Mouse (Mus musculus): ENCODE data around the gene Ulk4. TPM values are rescaled to one million over a fixed set of nuclear protein-coding genes. Genes with fewer than 3 reads are reported as not detected.
"Not testable (repeated sequence)": the region's sequence is repeated elsewhere in the genome, so short reads cannot be mapped to it uniquely, and the experiment has no call there.

Ulk4 gene
- polyA plus RNA-seq, 1 experiment from 2014 or later = 101 TPM

DNA sequence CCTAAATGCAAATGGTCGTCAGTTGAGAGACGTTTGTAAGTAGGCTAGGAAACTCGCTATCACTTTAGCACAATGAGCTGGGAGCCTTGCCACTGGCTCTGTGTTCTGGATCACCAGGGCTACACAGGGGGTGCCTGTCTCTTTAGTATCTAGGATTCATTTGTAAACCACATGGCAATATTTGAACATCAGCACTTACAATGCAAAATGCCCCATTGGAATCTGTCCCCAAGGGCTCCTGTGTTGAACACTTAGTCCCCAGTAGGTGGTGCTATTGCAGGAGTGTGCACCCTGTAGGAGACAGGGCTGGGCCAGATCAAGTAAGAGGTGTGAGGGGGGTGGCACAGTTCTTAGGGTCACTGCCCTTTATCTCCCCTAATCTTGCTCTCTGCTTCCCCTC, 217.7 kb downstream of the Ulk4 start:
- H3K36me3 ChIP-seq (ENCODE audit: control insufficient read depth, insufficient read depth, low read length) = no peaks in the 10 kb centered on the region
- H3K27me3 ChIP-seq (ENCODE audit: control insufficient read depth, insufficient read depth, low read length) = no peaks in the 10 kb centered on the region
- no peak overlapping the region for H3K9ac ChIP-seq (ENCODE audit: low read depth, low read length)
- no peak overlapping the region for H3K4me3 ChIP-seq (ENCODE audit: low read depth, low read length)
- H3K4me1 ChIP-seq (ENCODE audit: control insufficient read depth, insufficient read depth, low read length) = peaks cover 14% of the 10 kb centered on the region
- no peaks in the 10 kb centered on the region for H3K9me3 ChIP-seq (replicated peaks; ENCODE audit: control insufficient read depth, low read length)
- 85% methylated on average over 3 of the region's 3 CpGs for WGBS (ENCODE audit: insufficient replicate concordance)
- H3K4me2 ChIP-seq = no peak overlapping the region
- ATAC-seq (replicated peaks; ENCODE audit: insufficient number of reproducible peaks, low FRiP score, low TSS enrichment) = no peak
- no peak overlapping the region for H3K27ac ChIP-seq (ENCODE audit: low read depth, low read length)

DNA sequence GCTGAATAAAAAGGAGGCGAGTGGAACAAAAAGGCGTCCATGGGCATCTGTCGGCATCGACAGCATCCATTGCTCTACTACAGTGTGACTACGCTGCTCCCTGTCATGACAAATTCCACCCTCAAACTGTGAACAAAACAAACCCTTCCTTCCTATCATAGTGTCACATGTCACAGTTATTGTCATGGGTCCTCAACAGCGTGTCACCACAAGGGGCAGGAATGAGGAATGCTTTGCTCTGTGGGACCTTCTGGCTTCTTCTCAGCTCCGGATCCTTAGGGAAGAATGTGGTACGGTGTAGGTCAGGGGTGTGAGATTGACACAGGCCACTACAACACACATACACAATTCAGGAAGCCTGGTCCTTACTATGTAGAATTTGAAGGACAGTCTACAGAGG, 218.5 kb downstream of the Ulk4 start:
- no peaks in the 10 kb centered on the region for H3K9me3 ChIP-seq (replicated peaks; ENCODE audit: control insufficient read depth, low read length)
- no peak overlapping the region for H3K9ac ChIP-seq (ENCODE audit: low read depth, low read length)
- 80% methylated on average over 8 of the region's 8 CpGs for WGBS (ENCODE audit: insufficient replicate concordance)
- H3K4me3 ChIP-seq (ENCODE audit: low read depth, low read length) = no peak overlapping the region
- ATAC-seq (replicated peaks; ENCODE audit: insufficient number of reproducible peaks, low FRiP score, low TSS enrichment) = no peak
- no peaks in the 10 kb centered on the region for H3K36me3 ChIP-seq (ENCODE audit: control insufficient read depth, insufficient read depth, low read length)
- no peaks in the 10 kb centered on the region for H3K27me3 ChIP-seq (ENCODE audit: control insufficient read depth, insufficient read depth, low read length)
- H3K4me2 ChIP-seq = no peak overlapping the region
- H3K27ac ChIP-seq (ENCODE audit: low read depth, low read length) = no peak overlapping the region
- H3K4me1 ChIP-seq (ENCODE audit: control insufficient read depth, insufficient read depth, low read length) = peaks cover 14% of the 10 kb centered on the region

DNA sequence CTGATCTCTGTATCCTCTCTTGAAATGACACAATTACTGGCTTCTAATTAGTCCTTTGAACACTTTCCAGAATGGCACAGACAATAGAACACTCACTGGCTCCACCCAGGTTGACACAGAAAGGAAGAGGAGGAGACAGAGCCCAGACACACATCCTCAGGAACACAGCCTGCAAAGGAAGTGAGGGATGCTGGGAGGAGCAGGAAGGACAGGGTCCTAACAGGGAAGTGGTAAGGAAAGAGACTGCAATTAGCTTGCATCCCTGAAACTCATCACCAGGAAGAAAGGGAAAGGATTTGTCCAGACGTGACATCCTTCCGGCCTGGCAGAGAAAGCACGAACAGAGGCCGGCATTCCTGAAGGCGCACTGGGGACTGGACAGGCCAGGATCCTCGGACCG, 218.9 kb downstream of the Ulk4 start:
- Histone ChIP-seq H3K4me2 (no peak overlapping the region), H3K4me3 (ENCODE audit: low read depth, low read length) (no peak overlapping the region), H3K9me3 (replicated peaks; ENCODE audit: control insufficient read depth, low read length) (no peaks in the 10 kb centered on the region), H3K9ac (ENCODE audit: low read depth, low read length) (no peak overlapping the region), H3K27ac (ENCODE audit: low read depth, low read length) (no peak overlapping the region), H3K36me3 (ENCODE audit: control insufficient read depth, insufficient read depth, low read length) (no peaks in the 10 kb centered on the region), H3K27me3 (ENCODE audit: control insufficient read depth, insufficient read depth, low read length) (no peaks in the 10 kb centered on the region), H3K4me1 (ENCODE audit: control insufficient read depth, insufficient read depth, low read length) (peaks cover 14% of the 10 kb centered on the region)
- no peak for ATAC-seq (replicated peaks; ENCODE audit: insufficient number of reproducible peaks, low FRiP score, low TSS enrichment)
- WGBS (ENCODE audit: insufficient replicate concordance) = 80% methylated on average over 7 of the region's 7 CpGs

DNA sequence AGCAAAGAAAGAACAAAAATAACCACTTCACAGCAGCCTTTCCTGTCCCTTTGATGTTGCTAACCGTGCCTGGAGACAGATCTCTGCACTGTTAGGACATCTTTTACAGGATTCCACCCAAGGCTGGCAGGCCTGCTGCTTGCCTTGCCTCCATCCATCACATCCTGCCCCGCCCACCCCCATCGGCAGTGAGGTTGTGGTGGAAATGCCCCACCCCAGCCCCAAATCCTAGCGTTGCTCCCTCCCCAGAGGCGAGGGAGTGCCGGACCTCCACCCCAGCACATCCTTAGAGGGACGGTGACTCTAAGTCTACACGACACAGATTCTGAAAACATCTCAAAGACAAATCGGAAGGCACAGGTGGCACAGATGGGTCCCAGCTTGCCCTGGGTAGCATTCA, 219.6 kb downstream of the Ulk4 start:
- ATAC-seq (replicated peaks; ENCODE audit: insufficient number of reproducible peaks, low FRiP score, low TSS enrichment) = no peak
- H3K9ac ChIP-seq (ENCODE audit: low read depth, low read length) = no peak overlapping the region
- H3K4me3 ChIP-seq (ENCODE audit: low read depth, low read length) = no peak overlapping the region
- no peaks in the 10 kb centered on the region for H3K9me3 ChIP-seq (replicated peaks; ENCODE audit: control insufficient read depth, low read length)
- H3K4me2 ChIP-seq = no peak overlapping the region
- WGBS (ENCODE audit: insufficient replicate concordance) = 46% methylated on average over 9 of the region's 9 CpGs
- H3K36me3 ChIP-seq (ENCODE audit: control insufficient read depth, insufficient read depth, low read length) = no peaks in the 10 kb centered on the region
- H3K4me1 ChIP-seq (ENCODE audit: control insufficient read depth, insufficient read depth, low read length) = peaks cover 7% of the 10 kb centered on the region
- H3K27ac ChIP-seq (ENCODE audit: low read depth, low read length) = no peak overlapping the region
- no peaks in the 10 kb centered on the region for H3K27me3 ChIP-seq (ENCODE audit: control insufficient read depth, insufficient read depth, low read length)

DNA sequence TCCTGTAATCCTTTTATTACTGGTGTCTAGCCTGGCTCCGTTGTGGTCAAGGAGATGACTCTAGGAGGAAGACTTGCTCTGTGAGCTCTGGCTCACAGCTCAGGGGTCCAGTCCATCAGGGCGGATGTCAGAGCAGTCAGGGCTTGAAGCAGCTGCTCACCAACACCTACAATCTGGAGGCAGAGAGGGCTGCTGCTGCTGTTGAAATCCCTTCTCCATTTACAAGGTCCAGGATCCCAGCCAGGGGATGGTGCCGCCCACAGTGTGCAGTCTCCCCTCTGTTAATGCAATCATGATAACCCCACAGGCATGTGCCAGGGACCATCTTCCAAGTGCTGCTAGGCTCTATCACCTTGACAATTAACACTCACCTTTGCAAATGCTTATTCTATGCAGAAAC, 220.5 kb downstream of the Ulk4 start:
- H3K4me1 ChIP-seq (ENCODE audit: control insufficient read depth, insufficient read depth, low read length) = no peaks in the 10 kb centered on the region
- H3K4me2 ChIP-seq = no peak overlapping the region
- no peaks in the 10 kb centered on the region for H3K9me3 ChIP-seq (replicated peaks; ENCODE audit: control insufficient read depth, low read length)
- H3K36me3 ChIP-seq (ENCODE audit: control insufficient read depth, insufficient read depth, low read length) = no peaks in the 10 kb centered on the region
- WGBS (ENCODE audit: insufficient replicate concordance) = 82% methylated on average over 3 of the region's 3 CpGs
- no peak overlapping the region for H3K4me3 ChIP-seq (ENCODE audit: low read depth, low read length)
- H3K27me3 ChIP-seq (ENCODE audit: control insufficient read depth, insufficient read depth, low read length) = no peaks in the 10 kb centered on the region
- no peak overlapping the region for H3K9ac ChIP-seq (ENCODE audit: low read depth, low read length)
- ATAC-seq (replicated peaks; ENCODE audit: insufficient number of reproducible peaks, low FRiP score, low TSS enrichment) = no peak
- no peak overlapping the region for H3K27ac ChIP-seq (ENCODE audit: low read depth, low read length)

DNA sequence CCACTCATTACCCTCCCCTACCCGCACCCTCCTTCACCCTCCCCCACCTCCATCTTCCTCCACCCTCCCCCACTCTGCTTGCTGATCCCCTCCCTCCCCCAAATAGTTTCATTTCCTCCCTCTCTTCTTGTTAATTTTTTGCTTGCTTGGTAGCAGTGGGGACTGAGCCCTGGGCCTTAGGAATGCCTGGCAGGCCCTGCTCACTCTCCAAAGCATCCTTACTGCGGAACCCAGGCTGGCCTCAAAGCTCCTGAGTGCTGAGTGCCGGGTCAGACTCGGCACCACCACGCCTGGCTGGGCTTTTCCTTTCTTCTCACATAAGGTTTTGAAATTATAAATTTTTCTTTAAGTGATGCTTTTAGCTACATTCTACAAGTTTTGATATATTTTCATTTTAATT, 221.0 kb downstream of the Ulk4 start:
- WGBS (ENCODE audit: insufficient replicate concordance) = 80% methylated on average over 5 of the region's 5 CpGs

DNA sequence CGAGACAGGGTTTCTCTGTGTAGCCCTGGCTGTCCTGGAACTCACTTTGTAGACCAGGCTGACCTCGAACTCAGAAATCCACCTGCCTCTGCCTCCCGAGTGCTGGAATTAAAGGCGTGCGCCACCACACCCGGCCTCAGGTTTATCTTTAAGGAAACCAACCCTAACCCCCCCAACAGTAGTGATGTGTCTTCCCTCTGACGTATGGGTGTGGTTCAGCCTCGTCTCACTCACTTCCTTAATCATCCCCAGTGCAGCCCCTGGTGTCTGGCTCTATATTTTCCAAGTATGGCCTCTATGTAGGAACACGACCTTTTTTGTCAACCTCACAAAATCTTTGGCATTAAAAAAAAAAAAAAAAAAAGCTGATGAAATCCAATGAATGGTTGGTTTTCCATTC, 231.3 kb downstream of the Ulk4 start:
- not testable (repeated sequence) for H3K4me2 ChIP-seq; H3K27me3 ChIP-seq (ENCODE audit: control insufficient read depth, insufficient read depth, low read length); H3K9me3 ChIP-seq (replicated peaks; ENCODE audit: control insufficient read depth, low read length); ATAC-seq (replicated peaks; ENCODE audit: insufficient number of reproducible peaks, low FRiP score, low TSS enrichment); H3K4me3 ChIP-seq (ENCODE audit: low read depth, low read length); H3K27ac ChIP-seq (ENCODE audit: low read depth, low read length); H3K36me3 ChIP-seq (ENCODE audit: control insufficient read depth, insufficient read depth, low read length); H3K9ac ChIP-seq (ENCODE audit: low read depth, low read length); H3K4me1 ChIP-seq (ENCODE audit: control insufficient read depth, insufficient read depth, low read length)
- 73% methylated on average over 9 of the region's 9 CpGs for WGBS (ENCODE audit: insufficient replicate concordance)

More for the DNA sequence above, 221.0 kb downstream of the Ulk4 start:
- no peak overlapping the region for H3K4me2 ChIP-seq
- no peaks in the 10 kb centered on the region for H3K9me3 ChIP-seq (replicated peaks; ENCODE audit: control insufficient read depth, low read length)
- H3K27me3 ChIP-seq (ENCODE audit: control insufficient read depth, insufficient read depth, low read length) = no peaks in the 10 kb centered on the region
- no peak overlapping the region for H3K27ac ChIP-seq (ENCODE audit: low read depth, low read length)
- no peaks in the 10 kb centered on the region for H3K36me3 ChIP-seq (ENCODE audit: control insufficient read depth, insufficient read depth, low read length)
- no peak for ATAC-seq (replicated peaks; ENCODE audit: insufficient number of reproducible peaks, low FRiP score, low TSS enrichment)
- no peak overlapping the region for H3K9ac ChIP-seq (ENCODE audit: low read depth, low read length)
- no peak overlapping the region for H3K4me3 ChIP-seq (ENCODE audit: low read depth, low read length)
- H3K4me1 ChIP-seq (ENCODE audit: control insufficient read depth, insufficient read depth, low read length) = no peaks in the 10 kb centered on the region

DNA sequence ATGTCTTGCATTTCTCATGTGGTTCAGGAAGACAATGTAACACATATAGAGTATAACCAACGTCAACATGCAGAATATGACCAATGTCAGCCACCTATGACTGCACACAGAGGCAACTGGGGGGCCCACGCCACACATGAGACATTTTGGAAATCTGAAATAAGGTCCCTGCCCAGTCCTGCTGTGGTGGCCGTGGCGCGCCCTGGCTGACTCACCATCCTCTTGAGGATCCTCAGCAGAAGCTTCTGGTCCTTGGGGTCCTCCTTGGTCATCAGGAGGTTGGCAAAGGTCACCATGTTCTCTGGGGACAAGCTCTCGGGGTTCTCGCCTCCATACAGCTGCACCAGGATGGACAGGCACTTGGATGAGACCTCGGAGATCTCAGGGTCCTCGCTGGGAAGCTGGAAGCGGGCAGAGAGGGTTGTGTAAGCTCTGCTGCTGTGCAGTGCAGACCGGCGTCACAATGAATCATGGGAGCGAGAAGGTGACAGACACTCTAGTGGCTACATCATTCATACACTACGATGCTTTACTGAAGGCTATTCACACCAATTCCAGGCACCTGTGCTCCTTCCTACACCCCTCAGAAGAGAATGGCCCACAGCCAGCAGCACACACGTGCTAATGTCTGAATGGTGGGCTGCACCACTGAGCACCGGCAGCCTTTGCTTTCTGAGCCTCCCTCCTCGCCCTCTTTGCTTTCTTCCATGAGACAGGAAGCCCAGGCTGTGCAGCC, 232.4 kb downstream of the Ulk4 start:
- Histone ChIP-seq H3K9ac (ENCODE audit: low read depth, low read length) (no peak overlapping the region), H3K4me1 (ENCODE audit: control insufficient read depth, insufficient read depth, low read length) (no peaks in the 10 kb centered on the region), H3K4me2 (no peak overlapping the region), H3K27ac (ENCODE audit: low read depth, low read length) (no peak overlapping the region), H3K9me3 (replicated peaks; ENCODE audit: control insufficient read depth, low read length) (no peaks in the 10 kb centered on the region), H3K36me3 (ENCODE audit: control insufficient read depth, insufficient read depth, low read length) (no peaks in the 10 kb centered on the region), H3K4me3 (ENCODE audit: low read depth, low read length) (no peak overlapping the region), H3K27me3 (ENCODE audit: control insufficient read depth, insufficient read depth, low read length) (no peaks in the 10 kb centered on the region)
- WGBS (ENCODE audit: insufficient replicate concordance) = 82% methylated on average over 17 of the region's 17 CpGs
- ATAC-seq (replicated peaks; ENCODE audit: insufficient number of reproducible peaks, low FRiP score, low TSS enrichment) = no peak

DNA sequence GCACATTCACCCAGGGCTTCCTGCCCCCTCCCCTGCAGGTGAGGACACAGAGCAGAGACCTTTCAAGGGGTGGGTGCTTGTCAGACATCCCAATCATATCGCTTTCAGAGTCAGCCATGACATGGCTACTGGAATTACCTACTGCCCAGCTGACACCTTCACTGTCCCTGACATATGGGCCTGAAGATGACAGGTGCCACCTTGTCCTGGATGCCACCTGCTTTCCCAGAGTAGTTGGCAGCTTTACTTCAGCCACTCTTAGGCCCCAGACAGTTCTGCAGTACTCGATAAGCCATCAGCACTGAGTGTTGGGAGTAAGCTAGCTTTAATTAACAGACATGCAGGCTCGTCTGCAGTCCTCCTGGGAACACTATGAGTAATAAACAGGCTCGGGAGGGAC, 234.0 kb downstream of the Ulk4 start:
- H3K4me2 ChIP-seq = no peak overlapping the region
- ATAC-seq (replicated peaks; ENCODE audit: insufficient number of reproducible peaks, low FRiP score, low TSS enrichment) = no peak
- no peaks in the 10 kb centered on the region for H3K36me3 ChIP-seq (ENCODE audit: control insufficient read depth, insufficient read depth, low read length)
- no peaks in the 10 kb centered on the region for H3K4me1 ChIP-seq (ENCODE audit: control insufficient read depth, insufficient read depth, low read length)
- H3K4me3 ChIP-seq (ENCODE audit: low read depth, low read length) = no peak overlapping the region
- H3K9me3 ChIP-seq (replicated peaks; ENCODE audit: control insufficient read depth, low read length) = no peaks in the 10 kb centered on the region
- no peak overlapping the region for H3K9ac ChIP-seq (ENCODE audit: low read depth, low read length)
- no peaks in the 10 kb centered on the region for H3K27me3 ChIP-seq (ENCODE audit: control insufficient read depth, insufficient read depth, low read length)
- H3K27ac ChIP-seq (ENCODE audit: low read depth, low read length) = no peak overlapping the region
- WGBS (ENCODE audit: insufficient replicate concordance) = 76% methylated on average over 4 of the region's 4 CpGs

All from heart, embryonic 11.5 days (tissue).